Mouse (Mus musculus) midbrain, embryonic 14.5 days (tissue): ENCODE results near the gene Patj. TPM values are rescaled to one million over a fixed set of nuclear protein-coding genes. Genes with fewer than 3 reads are reported as not detected.

Experiments used
- ATAC-seq: fragments of 200-750 bp; cut with Nextera tagmentation; 2 replicates; pipeline ENCODE4 v1.8.0; 2017; ENCODE audit warnings: moderate number of reproducible peaks, moderate library complexity; ENCODE audit not compliant: low FRiP score, low TSS enrichment
- DNase-seq: peaks from one replicate; pipeline ENCODE4 v3.0.0-alpha.2; 2015
- H3K27ac ChIP-seq: fragments of 300-500 bp; sonication (generic); replicated peaks from 2 replicates; pipeline ENCODE4 v1.5.1; 2014; ENCODE audit warnings: mild to moderate bottlenecking, low read depth, low read length, moderate library complexity
- H3K27me3 ChIP-seq: fragments of 300-500 bp; sonication (generic); 2 replicates; pipeline ENCODE4 v1.6.1; 2014; ENCODE audit warnings: low read length, control low read depth, mixed read lengths; ENCODE audit not compliant: control insufficient read depth, insufficient read depth
- H3K36me3 ChIP-seq: fragments of 300-500 bp; sonication (generic); 2 replicates; pipeline ENCODE4 v1.6.1; 2014; ENCODE audit warnings: low read length, control low read depth; ENCODE audit not compliant: control insufficient read depth, insufficient read depth
- H3K4me1 ChIP-seq: fragments of 300-500 bp; sonication (generic); 2 replicates; pipeline ENCODE4 v1.6.1; 2014; ENCODE audit warnings: mild to moderate bottlenecking, antibody characterized with exemption, low read length, control low read depth; ENCODE audit not compliant: control insufficient read depth, insufficient read depth
- H3K4me2 ChIP-seq: fragments of 300-500 bp; sonication (generic); 2 replicates; pipeline ENCODE4 v1.6.1; 2014; ENCODE audit warnings: mild to moderate bottlenecking, low read length, moderate library complexity
- H3K4me3 ChIP-seq: fragments of 300-500 bp; sonication (generic); replicated peaks from 2 replicates; pipeline ENCODE4 v1.5.1; 2014; ENCODE audit warnings: low read depth, low read length
- H3K9ac ChIP-seq: fragments of 300-500 bp; sonication (generic); replicated peaks from 2 replicates; pipeline ENCODE4 v1.6.1; 2014; ENCODE audit warnings: mild to moderate bottlenecking, low read length, moderate library complexity
- H3K9me3 ChIP-seq: fragments of 300-500 bp; sonication (generic); 2 replicates; pipeline ENCODE4 v1.6.1; 2016; ENCODE audit warnings: low read length, control low read depth, mixed read lengths; ENCODE audit not compliant: control insufficient read depth
- WGBS: fragments of 180-500 bp; shearing (Covaris S2); extraction: QIAGEN DNeasy Blood & Tissue Kit; methylation state at CpG from one replicate; pipeline ENCODE4 v1.1.7; 2014; 5-methylcytosine and 5-hydroxymethylcytosine counted together
- polyA plus RNA-seq: library from polyadenylated mRNA; unstranded; fragments of >200 nt; fragmentation: Nextera tagmentation; extraction: Ambion mirVana; gene quantifications from 2 replicates; pipeline ENCODE4 v1.2.1, GENCODE M21; 2014

Gene Patj
- polyA plus RNA-seq, 1 experiment from 2014 or later: 9.0 TPM

- Histone ChIP-seq H3K36me3 (no peaks in the 10 kb centered on the region), H3K4me1 (peaks cover 13% of the 10 kb centered on the region), H3K4me2 (peak overlapping the region; percentile 30), H3K4me3 (no peak overlapping the region), H3K9ac (peak overlapping the region; percentile 27), H3K27ac (0 out of 2 replicates have a peak overlapping the region, but pooled peaks have one; percentile 42), H3K27me3 (no peaks in the 10 kb centered on the region), H3K9me3 (no peaks in the 10 kb centered on the region)
- DNase-seq (peak; percentile 47), ATAC-seq (no peak; the same call in 1 of the 2 replicates)
- 32% methylated on average over 12 of the region's 12 CpGs for WGBS
Observed at GRCm38 (mm10) chr4:98546456-98547176, 151.0 kb downstream of the Patj start.

- Histone ChIP-seq H3K27ac (no peak overlapping the region), H3K4me1 (peaks cover 13% of the 10 kb centered on the region), H3K36me3 (no peaks in the 10 kb centered on the region), H3K4me2 (no peak overlapping the region), H3K9me3 (no peaks in the 10 kb centered on the region), H3K9ac (no peak overlapping the region), H3K4me3 (no peak overlapping the region), H3K27me3 (no peaks in the 10 kb centered on the region)
- WGBS: 85% methylated on average over 7 of the region's 7 CpGs
- no peak for ATAC-seq
- no peak for DNase-seq
Observed at GRCm38 (mm10) chr4:98549491-98549890, 153.9 kb downstream of the Patj start.

- WGBS: 92% methylated on average over 5 of the region's 5 CpGs
Observed at GRCm38 (mm10) chr4:98550116-98550515, 154.5 kb downstream of the Patj start.

GRCm38 (mm10) chr4:98555666-98556065 is 160.1 kb downstream of the Patj start:
- Histone ChIP-seq H3K9ac (no peak overlapping the region), H3K4me1 (peaks cover 12% of the 10 kb centered on the region), H3K36me3 (no peaks in the 10 kb centered on the region), H3K4me2 (no peak overlapping the region), H3K9me3 (no peaks in the 10 kb centered on the region), H3K27me3 (no peaks in the 10 kb centered on the region), H3K27ac (no peak overlapping the region), H3K4me3 (no peak overlapping the region)
- WGBS: 56% methylated on average over 2 of the region's 2 CpGs
- 0 out of 2 replicates have a peak, but pooled peaks have one; percentile 50 for ATAC-seq
- no peak for DNase-seq

More at GRCm38 (mm10) chr4:98550116-98550515, 154.5 kb downstream of the Patj start:
- H3K4me2 ChIP-seq: no peak overlapping the region
- H3K27me3 ChIP-seq: no peaks in the 10 kb centered on the region
- H3K9ac ChIP-seq: no peak overlapping the region
- no peaks in the 10 kb centered on the region for H3K36me3 ChIP-seq
- H3K27ac ChIP-seq: no peak overlapping the region
- DNase-seq (no peak), ATAC-seq (no peak)
- no peaks in the 10 kb centered on the region for H3K9me3 ChIP-seq
- peaks cover 13% of the 10 kb centered on the region for H3K4me1 ChIP-seq
- no peak overlapping the region for H3K4me3 ChIP-seq

GRCm38 (mm10) chr4:98556449-98556848 is 160.9 kb downstream of the Patj start:
- no peaks in the 10 kb centered on the region for H3K36me3 ChIP-seq
- DNase-seq (no peak), ATAC-seq (no peak)
- H3K27me3 ChIP-seq: no peaks in the 10 kb centered on the region
- peaks cover 14% of the 10 kb centered on the region for H3K4me1 ChIP-seq
- WGBS: 98% methylated on average over 6 of the region's 6 CpGs
- H3K4me3 ChIP-seq: no peak overlapping the region
- no peak overlapping the region for H3K4me2 ChIP-seq
- H3K9ac ChIP-seq: no peak overlapping the region
- H3K9me3 ChIP-seq: no peaks in the 10 kb centered on the region
- no peak overlapping the region for H3K27ac ChIP-seq

GRCm38 (mm10) chr4:98557192-98557591 is 161.6 kb downstream of the Patj start:
- Histone ChIP-seq H3K27ac (no peak overlapping the region), H3K9me3 (no peaks in the 10 kb centered on the region), H3K4me1 (peaks cover 14% of the 10 kb centered on the region), H3K36me3 (no peaks in the 10 kb centered on the region), H3K4me3 (no peak overlapping the region), H3K27me3 (no peaks in the 10 kb centered on the region), H3K4me2 (no peak overlapping the region), H3K9ac (no peak overlapping the region)
- no peak for DNase-seq
- 93% methylated on average over 13 of the region's 13 CpGs for WGBS
- ATAC-seq: no peak

GRCm38 (mm10) chr4:98560196-98560830 is 164.7 kb downstream of the Patj start:
- DNase-seq (peak; percentile 75), ATAC-seq (peak; percentile 69; the same call in 1 of the 2 replicates)
- Histone ChIP-seq H3K9me3 (no peaks in the 10 kb centered on the region), H3K4me2 (no peak overlapping the region), H3K4me3 (no peak overlapping the region), H3K27ac (peak overlapping the region; percentile 14; the same call in 1 of the 2 replicates), H3K36me3 (no peaks in the 10 kb centered on the region), H3K9ac (no peak overlapping the region), H3K4me1 (peaks cover 23% of the 10 kb centered on the region), H3K27me3 (no peaks in the 10 kb centered on the region)
- WGBS: 59% methylated on average over 9 of the region's 9 CpGs

GRCm38 (mm10) chr4:98563082-98563481 is 167.5 kb downstream of the Patj start:
- Histone ChIP-seq H3K27me3 (no peaks in the 10 kb centered on the region), H3K9ac (no peak overlapping the region), H3K36me3 (no peaks in the 10 kb centered on the region), H3K4me1 (peaks cover 23% of the 10 kb centered on the region), H3K9me3 (no peaks in the 10 kb centered on the region), H3K4me2 (no peak overlapping the region), H3K4me3 (no peak overlapping the region), H3K27ac (no peak overlapping the region)
- ATAC-seq (no peak), DNase-seq (no peak)
- WGBS: 51% methylated on average over 5 of the region's 5 CpGs
